Mouse (Mus musculus) small intestine, adult 2 months (tissue): ENCODE results near the gene Slc12a8. TPM values are rescaled to one million over a fixed set of nuclear protein-coding genes. Genes with fewer than 3 reads are reported as not detected.

Source experiments
- H3K27ac ChIP-seq: fragments of 200-500 bp; 2 replicates; pipeline ENCODE4 v1.5.1; 2012; ENCODE audit warnings: low read depth, low read length, control low read depth, inconsistent platforms; ENCODE audit not compliant: insufficient read depth
- H3K27me3 ChIP-seq: fragments of 200-500 bp; 2 replicates; pipeline ENCODE4 v1.6.1; 2012; ENCODE audit warnings: mild to moderate bottlenecking, moderate library complexity, low read length, inconsistent platforms; ENCODE audit not compliant: control insufficient read depth, insufficient read depth
- H3K36me3 ChIP-seq: fragments of 200-500 bp; 2 replicates; pipeline ENCODE4 v1.6.1; 2012; ENCODE audit warnings: mild to moderate bottlenecking, low read length, control low read depth, inconsistent platforms; ENCODE audit not compliant: control insufficient read depth, insufficient read depth
- H3K4me1 ChIP-seq: fragments of 200-500 bp; 2 replicates; pipeline ENCODE4 v1.6.1; 2012; ENCODE audit warnings: low read length, inconsistent platforms, mixed read lengths; ENCODE audit not compliant: control insufficient read depth, insufficient read depth, insufficient read length
- H3K4me3 ChIP-seq: fragments of 200-500 bp; 2 replicates; pipeline ENCODE4 v1.5.1; 2012; ENCODE audit warnings: low read depth, mild to moderate bottlenecking, control low read depth, inconsistent platforms, low read length, moderate library complexity
- CTCF ChIP-seq: fragments of 200-500 bp; IDR thresholded peaks from 2 replicates; pipeline ENCODE4 v1.5.1; 2012; ENCODE audit warnings: low read depth, mild to moderate bottlenecking, control low read depth, inconsistent platforms, low read length, moderate library complexity, mixed read lengths; ENCODE audit not compliant: insufficient replicate concordance, insufficient read length; ENCODE audit errors: extremely low read depth
- POLR2A ChIP-seq: fragments of 200-500 bp; IDR thresholded peaks from 2 replicates; pipeline ENCODE4 v1.6.1; 2012; ENCODE audit warnings: low read depth, mild to moderate bottlenecking, control low read depth, inconsistent platforms, low read length, moderate library complexity
- WGBS: fragments of 180-500 bp; shearing (Covaris S2); methylation state at CpG from one replicate; pipeline ENCODE4 v1.1.7; 2018; 5-methylcytosine and 5-hydroxymethylcytosine counted together
- polyA plus RNA-seq: library from polyadenylated mRNA; depleted of rRNA; stranded (reverse); fragments of >200 nt; gene quantifications from 2 replicates; pipeline ENCODE4 v1.2.3, GENCODE M21; 2012

Slc12a8 gene
- polyA plus RNA-seq, 1 experiment = 46.7 TPM

DNA sequence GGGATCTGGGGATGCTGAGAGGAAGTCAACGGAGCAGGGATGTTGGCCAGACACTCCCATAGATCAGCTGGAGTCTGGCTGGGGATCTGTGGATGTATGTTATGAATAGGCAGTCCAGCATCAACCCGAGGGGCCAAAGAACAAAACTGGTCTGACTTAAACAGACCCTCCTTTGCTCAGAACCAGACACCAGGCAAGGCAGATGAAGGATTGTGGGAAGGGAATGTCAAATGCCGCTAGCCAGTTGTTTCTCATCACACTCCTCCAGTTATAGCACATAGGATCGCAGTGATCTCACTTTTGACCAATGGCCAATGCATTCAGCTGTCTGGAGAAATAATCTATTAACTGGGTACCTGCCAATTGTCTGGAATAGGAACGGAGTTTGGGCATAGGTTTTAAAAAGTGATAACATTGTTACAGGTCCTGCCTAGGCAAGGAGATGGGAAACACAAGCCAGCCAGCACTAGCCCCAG, 46.4 kb downstream of the Slc12a8 start:
- no peaks in the 10 kb centered on the region for H3K36me3 ChIP-seq
- TF ChIP-seq POLR2A (no peak), CTCF (no peak)
- 43% methylated on average over 5 of the region's 5 CpGs for WGBS
- no peaks in the 10 kb centered on the region for H3K27me3 ChIP-seq
- peaks cover 38% of the 10 kb centered on the region for H3K4me1 ChIP-seq
- H3K4me3 ChIP-seq = no peak overlapping the region
- H3K27ac ChIP-seq = peak overlapping the region; percentile 64; the same call in 1 of the 2 replicates

DNA sequence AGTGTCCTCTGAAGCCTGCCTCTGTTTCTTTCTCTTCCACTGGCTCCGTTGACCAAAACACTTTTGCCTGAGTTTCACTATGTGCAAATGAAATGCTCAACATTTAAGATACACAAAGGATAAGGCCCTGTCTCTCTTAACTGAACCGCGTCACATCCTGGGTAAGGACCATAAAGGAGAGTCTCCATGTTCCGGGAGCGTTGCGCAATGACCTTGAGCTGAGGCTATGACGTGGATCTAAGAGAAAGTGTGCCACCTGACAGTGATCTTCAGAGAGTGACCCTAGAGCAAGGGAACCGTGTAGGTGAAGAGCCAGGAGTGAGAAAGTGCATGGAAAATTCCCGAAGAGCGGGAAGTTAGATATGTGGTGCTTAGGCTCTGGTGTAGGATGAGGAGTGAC, 49.3 kb downstream of the Slc12a8 start:
- Histone ChIP-seq H3K27ac (no peak overlapping the region), H3K4me3 (no peak overlapping the region), H3K4me1 (peaks cover 23% of the 10 kb centered on the region), H3K36me3 (no peaks in the 10 kb centered on the region), H3K27me3 (no peaks in the 10 kb centered on the region)
- WGBS = 85% methylated on average over 10 of the region's 10 CpGs
- TF ChIP-seq CTCF (no peak), POLR2A (no peak)

DNA sequence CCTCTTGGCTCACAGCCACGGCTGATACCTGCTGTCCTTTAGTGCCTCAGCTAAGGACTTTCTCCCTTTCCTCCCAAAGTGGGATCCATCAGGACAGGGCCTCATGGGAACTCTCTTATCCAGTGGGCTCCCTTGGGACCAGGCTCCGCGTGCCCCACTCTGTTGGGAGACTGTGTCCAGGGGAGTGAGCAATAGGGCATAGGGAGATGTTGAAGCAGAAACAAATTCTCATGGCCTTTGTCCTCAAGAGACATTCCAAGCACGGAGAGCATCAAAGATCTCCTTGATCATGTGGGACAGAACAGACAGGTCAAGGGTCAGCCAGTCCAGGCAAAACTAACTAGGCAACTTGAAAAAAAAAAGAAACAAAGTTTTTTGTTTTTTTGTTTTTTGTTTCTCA, 50.6 kb downstream of the Slc12a8 start:
- Histone ChIP-seq H3K27ac (peak overlapping the region; percentile 67; the same call in 1 of the 2 replicates), H3K4me1 (peaks cover 15% of the 10 kb centered on the region), H3K4me3 (no peak overlapping the region), H3K36me3 (no peaks in the 10 kb centered on the region), H3K27me3 (no peaks in the 10 kb centered on the region)
- TF ChIP-seq CTCF (no peak), POLR2A (no peak)
- WGBS = 64% methylated on average over 4 of the region's 4 CpGs

DNA sequence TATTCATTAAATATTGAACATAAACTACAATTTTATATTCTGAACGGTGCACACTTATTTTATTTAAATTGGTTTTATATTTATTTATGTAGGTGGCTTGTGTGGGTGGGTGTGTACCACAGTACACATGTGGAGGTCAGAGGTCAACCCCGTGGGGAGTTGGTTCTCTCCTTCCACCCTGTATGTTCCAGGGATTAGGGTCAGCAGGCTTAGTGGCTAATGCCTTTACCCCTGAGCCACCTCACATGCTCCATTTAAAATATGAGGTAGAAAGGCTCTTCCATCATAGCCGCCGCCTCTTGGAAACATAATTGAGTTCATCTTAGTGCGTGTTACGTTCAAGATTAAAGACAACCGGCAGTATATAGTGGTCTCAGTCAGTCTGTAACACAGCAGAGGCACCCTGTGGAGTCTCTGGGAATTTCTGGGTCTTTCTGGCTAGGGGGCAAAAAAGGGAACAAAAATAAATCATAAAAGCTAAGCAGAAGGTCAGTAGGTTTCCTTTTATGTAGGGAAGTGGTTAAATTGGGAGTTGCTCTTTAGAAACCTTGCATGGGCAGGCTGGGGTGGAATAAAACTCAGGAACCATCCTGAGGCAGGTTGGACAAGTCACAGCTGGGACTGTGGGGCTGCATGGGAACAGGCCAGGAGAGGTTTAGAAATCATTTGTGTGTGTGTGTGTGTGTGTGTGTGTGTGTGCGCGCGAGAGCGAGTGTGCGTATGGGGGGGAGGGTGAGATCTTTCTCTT, 51.3 kb downstream of the Slc12a8 start:
- WGBS = 83% methylated on average over 12 of the region's 12 CpGs
- Histone ChIP-seq H3K4me3 (no peak overlapping the region), H3K27ac (no peak overlapping the region), H3K36me3 (no peaks in the 10 kb centered on the region), H3K4me1 (peaks cover 8% of the 10 kb centered on the region; the same call in 1 of the 2 replicates), H3K27me3 (no peaks in the 10 kb centered on the region)
- TF ChIP-seq POLR2A (no peak), CTCF (no peak)

DNA sequence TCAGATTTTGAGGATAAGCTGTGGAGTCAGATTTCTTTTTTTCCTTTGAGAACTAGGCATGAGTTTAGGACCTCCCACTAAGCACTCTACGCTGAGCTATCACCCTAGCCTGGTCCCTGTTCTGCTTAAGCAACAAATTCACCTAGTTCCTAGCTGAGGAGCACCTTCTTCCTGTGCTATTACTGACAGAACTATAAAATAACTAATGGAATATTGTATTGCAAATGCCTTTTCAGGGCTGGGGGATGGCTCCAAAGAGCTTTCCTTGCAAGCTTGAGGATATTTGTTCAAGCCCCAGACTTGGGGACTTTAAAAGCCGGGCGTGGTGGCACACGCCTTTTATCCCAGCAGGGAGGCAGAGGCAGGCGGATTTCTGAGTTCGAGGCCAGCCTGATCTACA, 55.5 kb downstream of the Slc12a8 start:
- WGBS = 93% methylated on average over 6 of the region's 6 CpGs
- peaks cover 2% of the 10 kb centered on the region; the same call in 1 of the 2 replicates for H3K4me1 ChIP-seq
- TF ChIP-seq POLR2A (no peak), CTCF (no peak)

DNA sequence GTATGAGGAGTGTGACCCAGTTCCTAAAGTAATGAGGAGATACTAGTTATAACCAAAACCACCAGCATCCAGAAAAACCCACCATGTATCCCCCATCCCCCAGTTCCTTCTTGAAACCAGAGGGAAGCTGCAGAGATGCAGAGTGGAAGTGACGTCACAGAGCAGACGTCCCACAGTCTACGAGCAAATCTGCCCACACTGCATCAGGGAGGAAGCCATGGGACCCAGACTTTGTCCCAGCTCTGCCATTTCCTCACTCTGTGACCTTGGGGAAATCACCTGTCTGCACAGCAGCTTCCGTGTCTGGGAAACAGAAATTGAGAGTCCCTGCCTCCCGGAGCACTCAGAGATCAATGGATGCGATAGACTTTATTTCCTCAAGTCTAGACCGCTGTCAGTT, 56.6 kb downstream of the Slc12a8 start:
- TF ChIP-seq POLR2A (no peak), CTCF (no peak)
- WGBS = 26% methylated on average over 7 of the region's 7 CpGs
- Histone ChIP-seq H3K4me1 (no peaks in the 10 kb centered on the region; the same call in 1 of the 2 replicates), H3K4me3 (no peak overlapping the region), H3K27ac (no peak overlapping the region; the same call in 1 of the 2 replicates), H3K36me3 (no peaks in the 10 kb centered on the region), H3K27me3 (no peaks in the 10 kb centered on the region)

More for the DNA sequence above, 55.5 kb downstream of the Slc12a8 start:
- Histone ChIP-seq H3K27me3 (no peaks in the 10 kb centered on the region), H3K4me3 (no peak overlapping the region), H3K36me3 (no peaks in the 10 kb centered on the region), H3K27ac (no peak overlapping the region)

DNA sequence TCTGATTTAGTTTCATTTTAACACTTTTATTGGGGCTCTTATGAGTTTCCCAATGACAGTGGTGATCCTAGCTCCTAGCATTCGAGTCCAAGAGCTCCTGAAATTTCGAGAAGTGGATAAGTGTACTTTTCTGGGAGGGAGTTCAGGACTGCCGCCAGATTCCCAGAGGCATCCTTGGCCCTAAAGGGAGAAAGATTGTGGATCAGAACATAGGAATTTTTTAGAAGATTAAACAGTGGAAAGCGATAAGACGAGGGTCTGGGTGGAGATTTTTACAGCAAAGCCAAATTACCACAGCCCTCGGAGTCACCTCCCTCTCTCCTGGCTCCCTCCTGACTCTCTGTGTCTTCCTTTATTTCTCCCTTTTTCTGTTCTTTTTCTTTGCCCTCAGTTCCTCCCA, 58.6 kb downstream of the Slc12a8 start:
- no peaks in the 10 kb centered on the region for H3K36me3 ChIP-seq
- H3K27ac ChIP-seq = no peak overlapping the region
- H3K4me1 ChIP-seq = peaks cover 4% of the 10 kb centered on the region; the same call in 1 of the 2 replicates
- WGBS = 90% methylated on average over 6 of the region's 6 CpGs
- no peaks in the 10 kb centered on the region for H3K27me3 ChIP-seq
- TF ChIP-seq POLR2A (no peak), CTCF (no peak)
- H3K4me3 ChIP-seq = no peak overlapping the region
